Mouse (Mus musculus) heart, adult 2 months (tissue): ENCODE results near the gene Vps35l. TPM values are rescaled to one million over a fixed set of nuclear protein-coding genes. Genes with fewer than 3 reads are reported as not detected.

Source experiments
- DNase-seq, 2 experiments: peaks; one replicate each; pipeline ENCODE4 v3.0.0; 2021
- H3K27ac ChIP-seq: fragments of 200-600 bp; 2 replicates; pipeline ENCODE4 v1.8.1; 2022
- H3K27me3 ChIP-seq: fragments of 200-500 bp; 2 replicates; pipeline ENCODE4 v1.6.1; 2012; ENCODE audit warnings: mild to moderate bottlenecking, low read length, inconsistent platforms, mixed read lengths; ENCODE audit not compliant: control insufficient read depth, insufficient read depth
- H3K36me3 ChIP-seq: fragments of 200-500 bp; 2 replicates; pipeline ENCODE4 v1.6.1; 2012; ENCODE audit warnings: low read length, inconsistent platforms; ENCODE audit not compliant: control insufficient read depth, insufficient read depth
- H3K4me1 ChIP-seq: fragments of 200-500 bp; 2 replicates; pipeline ENCODE4 v1.6.1; 2011; ENCODE audit warnings: low read length; ENCODE audit not compliant: control insufficient read depth, insufficient read depth
- H3K4me3 ChIP-seq: fragments of 200-600 bp; 2 replicates; pipeline ENCODE4 v1.8.1; 2022
- H3K79me2 ChIP-seq: fragments of 200-500 bp; replicated peaks from 2 replicates; pipeline ENCODE4 v1.6.1; 2012; ENCODE audit warnings: mild to moderate bottlenecking, inconsistent platforms, low read length, moderate library complexity, mixed read lengths; ENCODE audit not compliant: control insufficient read depth, insufficient read depth
- H3K9ac ChIP-seq: fragments of 200-500 bp; 2 replicates; pipeline ENCODE4 v1.6.1; 2012; ENCODE audit warnings: low read depth, mild to moderate bottlenecking, control low read depth, inconsistent platforms, low read length, mixed read lengths
- CTCF ChIP-seq: fragments of 200-600 bp; IDR thresholded peaks from 2 replicates; pipeline ENCODE4 v1.8.1; 2022; ENCODE audit warnings: antibody characterized with exemption, mild to moderate bottlenecking, moderate library complexity
- EP300 ChIP-seq: fragments of 200-500 bp; IDR thresholded peaks from 2 replicates; pipeline ENCODE4 v1.6.1; 2011; ENCODE audit warnings: low read depth, low read length, control low read depth; ENCODE audit not compliant: insufficient read depth
- POLR2A ChIP-seq: fragments of 200-500 bp; IDR thresholded peaks from 2 replicates; pipeline ENCODE4 v1.6.1; 2011; ENCODE audit warnings: mild to moderate bottlenecking, low read depth, low read length, control low read depth; ENCODE audit not compliant: insufficient read depth
- WGBS: fragments of 180-500 bp; shearing (Covaris S2); methylation state at CpG from one replicate; pipeline ENCODE4 v1.1.7; 2018; 5-methylcytosine and 5-hydroxymethylcytosine counted together
- intact Hi-C: fragments of 180-260 bp; cut with DNase I; formaldehyde crosslinking; loops from one replicate; pipeline ENCODE4 v1.15.1; 2025
- polyA plus RNA-seq: library from polyadenylated mRNA; depleted of rRNA; stranded (reverse); fragments of >200 nt; gene quantifications from 2 replicates; pipeline ENCODE4 v1.2.3, GENCODE M21; 2012
- total RNA-seq, 2 experiments: library from RNA; stranded (reverse); gene quantifications; 2 replicates each; pipeline ENCODE4 v1.2.3; 2021

Vps35l gene
- total and polyA plus RNA-seq, 3 experiments = 21.0 to 26.5 (median 21.7) TPM

DNA sequence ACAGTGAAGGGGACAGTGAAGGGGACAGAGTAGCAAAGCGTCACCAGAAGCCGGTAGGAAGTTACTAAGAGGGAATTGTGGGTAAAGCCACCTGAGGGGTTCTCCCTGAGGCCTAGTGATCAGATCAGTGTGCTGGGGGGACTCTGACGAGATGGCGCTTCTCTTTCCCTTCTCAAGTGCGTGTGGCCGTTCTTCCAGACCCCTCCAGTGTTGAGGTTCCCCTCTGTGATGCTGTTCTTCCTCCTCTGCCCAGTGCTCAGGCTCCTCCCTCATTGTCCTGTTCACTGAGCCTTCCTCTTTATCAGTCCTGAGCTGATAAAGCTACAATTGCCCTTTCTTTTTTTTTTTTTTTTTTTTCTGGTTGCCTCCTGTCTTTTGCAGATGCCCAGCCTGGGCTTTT lies 2.3 kb downstream of the Vps35l start:
- Histone ChIP-seq H3K4me1 (peaks cover 6% of the 10 kb centered on the region), H3K36me3 (no peaks in the 10 kb centered on the region), H3K27ac (no peak overlapping the region), H3K79me2 (no peaks in the 10 kb centered on the region), H3K9ac (no peak overlapping the region), H3K27me3 (no peaks in the 10 kb centered on the region), H3K4me3 (no peak overlapping the region)
- TF ChIP-seq POLR2A = no peak
- no peak for TF ChIP-seq EP300
- TF ChIP-seq CTCF = no peak
- WGBS = 64% methylated on average over 6 of the region's 6 CpGs
- DNase-seq = no peak
- intact Hi-C loops = no loop called here

DNA sequence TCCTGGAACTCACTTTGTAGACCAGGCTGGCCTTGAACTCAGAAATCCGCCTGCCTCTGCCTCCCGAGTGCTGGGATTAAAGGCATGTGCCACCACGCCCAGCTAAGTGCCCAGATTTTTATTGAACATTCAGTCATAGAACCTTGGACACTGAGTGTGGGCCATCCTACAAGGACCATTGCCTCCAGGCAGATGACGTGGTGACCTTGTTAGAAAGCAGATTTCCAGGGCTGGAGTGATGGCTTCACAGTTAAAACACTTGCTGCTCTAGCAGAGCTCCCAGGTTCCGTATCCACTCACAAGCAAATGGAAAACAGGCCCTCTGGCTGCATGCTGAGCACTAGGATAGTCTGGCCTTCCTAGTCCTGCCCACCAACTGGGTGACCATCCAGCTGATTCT lies 4.7 kb downstream of the Vps35l start:
- intact Hi-C loops = no loop called here
- H3K79me2 ChIP-seq = no peaks in the 10 kb centered on the region
- TF ChIP-seq CTCF (no peak), POLR2A (no peak), EP300 (no peak)
- no peak overlapping the region for H3K9ac ChIP-seq
- no peak overlapping the region for H3K4me3 ChIP-seq
- H3K27me3 ChIP-seq = no peaks in the 10 kb centered on the region
- no peaks in the 10 kb centered on the region for H3K36me3 ChIP-seq
- peaks cover 6% of the 10 kb centered on the region for H3K4me1 ChIP-seq
- no peak overlapping the region for H3K27ac ChIP-seq
- no peak for DNase-seq
- WGBS = 94% methylated on average over 5 of the region's 5 CpGs

GRCm38 (mm10) chr7:118747891-118748672 lies 8.1 kb downstream of the Vps35l start:
- no peaks in the 10 kb centered on the region for H3K4me1 ChIP-seq
- no peak for TF ChIP-seq EP300
- TF ChIP-seq CTCF = no peak
- TF ChIP-seq POLR2A = no peak
- intact Hi-C loops = no loop called here
- H3K4me3 ChIP-seq = no peak overlapping the region
- WGBS = 88% methylated on average over 12 of the region's 12 CpGs
- no peak overlapping the region for H3K9ac ChIP-seq
- DNase-seq = no peak
- H3K27ac ChIP-seq = no peak overlapping the region
- no peaks in the 10 kb centered on the region for H3K36me3 ChIP-seq
- H3K79me2 ChIP-seq = no peaks in the 10 kb centered on the region
- no peaks in the 10 kb centered on the region for H3K27me3 ChIP-seq

DNA sequence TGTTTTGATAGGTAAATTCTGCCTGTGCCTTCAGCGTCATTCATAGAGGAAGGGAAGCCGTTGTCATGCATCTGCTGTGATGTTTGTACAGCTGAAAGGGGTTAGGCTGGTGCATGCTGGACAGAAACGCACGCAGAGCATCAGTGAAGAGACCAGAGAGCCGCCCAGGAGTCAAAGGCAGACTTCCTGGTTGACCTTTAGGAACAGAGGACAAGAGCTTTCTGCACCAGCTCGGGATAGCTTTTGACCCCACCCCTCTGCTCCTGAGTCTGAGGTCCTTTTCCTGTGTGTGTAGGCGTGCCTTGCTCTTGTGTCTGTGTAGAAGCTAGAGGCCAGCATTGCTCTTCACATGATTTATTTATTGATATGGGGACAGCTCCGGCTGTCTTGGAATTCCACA lies 9.7 kb downstream of the Vps35l start:
- TF ChIP-seq CTCF = no peak
- TF ChIP-seq EP300 = no peak
- no peak for TF ChIP-seq POLR2A
- H3K4me3 ChIP-seq = no peak overlapping the region
- WGBS = 66% methylated on average over 8 of the region's 8 CpGs
- no peak for DNase-seq
- H3K9ac ChIP-seq = no peak overlapping the region
- H3K27ac ChIP-seq = no peak overlapping the region
- no peaks in the 10 kb centered on the region for H3K27me3 ChIP-seq
- intact Hi-C loops = no loop called here
- no peaks in the 10 kb centered on the region for H3K36me3 ChIP-seq
- no peaks in the 10 kb centered on the region for H3K4me1 ChIP-seq
- H3K79me2 ChIP-seq = no peaks in the 10 kb centered on the region

DNA sequence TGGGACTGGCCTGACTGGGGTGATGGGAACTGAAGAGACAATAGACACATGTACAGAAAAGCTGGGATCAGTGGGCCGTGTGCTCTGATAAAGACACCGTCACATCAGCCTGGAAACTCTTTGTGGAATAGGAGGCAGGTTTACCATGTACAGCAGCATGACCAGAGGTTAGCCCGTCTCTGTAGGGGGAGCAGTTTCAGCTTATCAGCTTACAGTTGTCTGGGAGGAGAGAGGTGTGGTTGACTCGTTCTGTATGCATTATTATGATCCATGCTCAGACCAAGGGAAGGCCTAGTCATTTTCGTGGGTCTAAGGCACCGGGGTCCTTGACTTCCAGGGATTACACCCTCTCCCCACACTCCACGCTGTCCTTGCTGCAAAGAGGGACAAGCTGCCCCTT lies 11.6 kb downstream of the Vps35l start:
- Histone ChIP-seq H3K36me3 (no peaks in the 10 kb centered on the region), H3K4me3 (no peak overlapping the region), H3K27me3 (no peaks in the 10 kb centered on the region), H3K4me1 (no peaks in the 10 kb centered on the region), H3K27ac (no peak overlapping the region), H3K9ac (no peak overlapping the region), H3K79me2 (no peaks in the 10 kb centered on the region)
- TF ChIP-seq CTCF (no peak), POLR2A (no peak), EP300 (no peak)
- DNase-seq = no peak
- intact Hi-C loops = no loop called here
- 87% methylated on average over 7 of the region's 7 CpGs for WGBS

- DNase-seq = no peak
- H3K4me3 ChIP-seq = no peak overlapping the region
- WGBS = 85% methylated on average over 7 of the region's 7 CpGs
- no peaks in the 10 kb centered on the region for H3K36me3 ChIP-seq
- no peak overlapping the region for H3K27ac ChIP-seq
- H3K27me3 ChIP-seq = no peaks in the 10 kb centered on the region
- H3K9ac ChIP-seq = no peak overlapping the region
- intact Hi-C loops = no loop called here
- no peaks in the 10 kb centered on the region for H3K79me2 ChIP-seq
- TF ChIP-seq EP300 = no peak
- no peak for TF ChIP-seq CTCF
- no peak for TF ChIP-seq POLR2A
- H3K4me1 ChIP-seq = no peaks in the 10 kb centered on the region; the same call in 1 of the 2 replicates
Observed at GRCm38 (mm10) chr7:118755756-118756155, 15.7 kb downstream of the Vps35l start.
